35 mouse cellular contexts compared by ENCODE assay signal in the genomic region with DNA sequence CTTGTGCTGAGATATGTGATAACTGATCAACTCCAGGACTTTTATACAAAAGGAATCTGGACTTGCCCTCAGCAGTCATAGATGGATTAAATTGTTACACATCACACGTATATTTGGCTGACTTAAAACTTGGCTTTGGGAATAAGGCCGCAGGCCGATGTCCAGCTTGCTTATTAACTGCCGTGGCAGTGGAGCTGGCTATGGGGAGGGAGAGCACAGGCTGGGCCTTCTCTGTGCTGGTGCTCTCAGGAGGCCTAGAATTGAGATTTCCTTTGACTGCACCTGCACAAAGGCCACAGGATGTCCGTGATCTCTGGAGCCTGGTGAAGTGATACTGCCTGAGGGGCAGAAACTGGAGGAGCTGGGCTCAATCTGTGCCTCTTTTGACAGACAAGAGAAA. TPM values are rescaled to one million over a fixed set of nuclear protein-coding genes. Genes with fewer than 3 reads are reported as not detected.
DNase-seq lines count a peak whose midpoint lies in the region; ATAC-seq and TF ChIP-seq lines count a peak whose summit lies in the region.
"Had no signal": no experiment of that assay in that cellular context is flagged by ENCODE, and none has a peak within 500 bp of the region (broad histone marks: within the 10 kb centered on the region; RNA-seq: fewer than 3 reads in every experiment).

No protein-coding gene starts in this region.

- H3K27ac ChIP-seq in kidney, embryonic 15.5 days: no peak overlapping the region
- H3K27ac ChIP-seq in kidney, adult 2 months (ENCODE audit: insufficient read depth, low read depth, low read length): peak overlapping the region; percentile 27; the same call in 1 of the 2 replicates
- H3K27ac ChIP-seq in kidney, embryonic 16.5 days (ENCODE audit: low read length): no peak overlapping the region
- no peak overlapping the region for H3K27ac ChIP-seq in layer of hippocampus, adult 2 months
- H3K27ac ChIP-seq: embryonic facial prominence, embryonic 10.5 days; embryonic facial prominence, embryonic 13.5 days; forebrain, embryonic 13.5 days; heart, adult 2 months; heart, embryonic 10.5 days; heart, embryonic 13.5 days; hindbrain, embryonic 15.5 days had no signal

- no peaks in the 10 kb centered on the region for H3K9me3 ChIP-seq in kidney, embryonic 15.5 days (replicated peaks)
- no peaks in the 10 kb centered on the region for H3K9me3 ChIP-seq in kidney, embryonic 16.5 days (ENCODE audit: low read length)
- H3K9me3 ChIP-seq: embryonic facial prominence, embryonic 10.5 days; embryonic facial prominence, embryonic 13.5 days; forebrain, embryonic 13.5 days; heart, embryonic 10.5 days; heart, embryonic 13.5 days; hindbrain, embryonic 15.5 days had no signal

- 77% methylated on average over 5 of the region's 5 CpGs for WGBS in kidney, embryonic 15.5 days
- WGBS in kidney, adult 2 months: 43% methylated on average over 5 of the region's 5 CpGs
- 71% methylated on average over 5 of the region's 5 CpGs for WGBS in kidney, embryonic 16.5 days

- no peaks in the 10 kb centered on the region for H3K4me1 ChIP-seq in kidney, embryonic 15.5 days
- H3K4me1 ChIP-seq in kidney, adult 2 months (ENCODE audit: control insufficient read depth, insufficient read depth, low read length): peaks cover 5% of the 10 kb centered on the region; the same call in 1 of the 2 replicates
- no peaks in the 10 kb centered on the region for H3K4me1 ChIP-seq in kidney, embryonic 16.5 days (ENCODE audit: insufficient read depth, low read length)
- H3K4me1 ChIP-seq: embryonic facial prominence, embryonic 10.5 days; embryonic facial prominence, embryonic 13.5 days; forebrain, embryonic 13.5 days; heart, embryonic 10.5 days; heart, embryonic 13.5 days; hindbrain, embryonic 15.5 days had no signal

- no peak for TF ChIP-seq POLR2A in kidney, adult 2 months (IDR thresholded peaks at IDR 0.05; ENCODE audit: low read depth, low read length)

- no peak for TF ChIP-seq CTCF in kidney, adult 2 months (conservative IDR thresholded peaks at IDR 0.05; ENCODE audit: insufficient read depth, insufficient read length, low read depth, low read length)
- TF ChIP-seq CTCF in layer of hippocampus, adult 2 months (conservative IDR thresholded peaks at IDR 0.05): no peak

- DNase-seq in kidney, adult 18-20 months: peak; percentile 57
- peak; percentile 88 for DNase-seq in kidney, adult 2 months
- peak; percentile 60 to 87 for DNase-seq in kidney, postnatal 25 days
- no peak for DNase-seq in urinary bladder, postnatal 25 days (ENCODE audit: low spot score)
- DNase-seq in layer of hippocampus, adult 2 months (ENCODE audit: low spot score in 2 of 2): no peak
- no peak for DNase-seq in embryo, embryonic 10.5 days (ENCODE audit: low spot score)
- DNase-seq: adrenal gland, adult 2 months; adrenal gland, postnatal 14 days; B cell, adult 2 months; cerebellum, adult 11 months; cerebellum, adult 2 months; cerebellum, adult 9-11 months; cerebellum, postnatal 25 days; embryo, embryonic 11 days; gastrocnemius, postnatal 10 days; gastrocnemius, postnatal 36 days; heart, adult 2 months; heart, postnatal 14 days; heart, postnatal 4 days had no signal

- no peak for ATAC-seq in kidney, embryonic 15.5 days (replicated peaks; ENCODE audit: low FRiP score)
- peak; percentile 34; the same call in 1 of the 2 replicates for ATAC-seq in kidney, embryonic 16.5 days (ENCODE audit: low FRiP score, low TSS enrichment)
- ATAC-seq: forebrain, embryonic 13.5 days; forebrain, embryonic 16.5 days had no signal

- H3K36me3 ChIP-seq in kidney, embryonic 15.5 days: peaks cover 57% of the 10 kb centered on the region
- H3K36me3 ChIP-seq in kidney, adult 2 months (ENCODE audit: control insufficient read depth, insufficient read depth, low read length): no peaks in the 10 kb centered on the region
- peaks cover 19% of the 10 kb centered on the region for H3K36me3 ChIP-seq in kidney, embryonic 16.5 days (ENCODE audit: insufficient read depth, low read length)

- no peak overlapping the region for H3K4me3 ChIP-seq in kidney, embryonic 15.5 days (replicated peaks)
- no peak overlapping the region for H3K4me3 ChIP-seq in kidney, adult 2 months (ENCODE audit: insufficient read depth, low read depth, low read length)
- H3K4me3 ChIP-seq in kidney, embryonic 16.5 days (ENCODE audit: low read length): no peak overlapping the region
- H3K4me3 ChIP-seq in layer of hippocampus, adult 2 months: no peak overlapping the region
- H3K4me3 ChIP-seq: embryonic facial prominence, embryonic 10.5 days; embryonic facial prominence, embryonic 13.5 days; erythroblast, embryonic 14.5 days; forebrain, embryonic 13.5 days; heart, adult 2 months; heart, embryonic 10.5 days; heart, embryonic 13.5 days; hindbrain, embryonic 15.5 days had no signal

- no peak overlapping the region for H3K4me2 ChIP-seq in kidney, embryonic 15.5 days
- H3K4me2 ChIP-seq in kidney, embryonic 16.5 days (replicated peaks; ENCODE audit: low read depth, low read length): no peak overlapping the region
- H3K4me2 ChIP-seq: embryonic facial prominence, embryonic 13.5 days; forebrain, embryonic 13.5 days; heart, embryonic 13.5 days; hindbrain, embryonic 15.5 days had no signal

- H3K9ac ChIP-seq in kidney, embryonic 15.5 days: no peak overlapping the region
- no peak overlapping the region for H3K9ac ChIP-seq in kidney, embryonic 16.5 days (replicated peaks; ENCODE audit: low read length)
- H3K9ac ChIP-seq: embryonic facial prominence, embryonic 13.5 days; forebrain, embryonic 13.5 days; heart, embryonic 13.5 days; hindbrain, embryonic 15.5 days had no signal

- no peaks in the 10 kb centered on the region for H3K27me3 ChIP-seq in kidney, embryonic 15.5 days
- no peaks in the 10 kb centered on the region for H3K27me3 ChIP-seq in kidney, adult 2 months (replicated peaks; ENCODE audit: control insufficient read depth, insufficient read depth, low read length)
- H3K27me3 ChIP-seq in kidney, embryonic 16.5 days (ENCODE audit: insufficient read depth, low read length): no peaks in the 10 kb centered on the region
- H3K27me3 ChIP-seq: embryonic facial prominence, embryonic 13.5 days; forebrain, embryonic 13.5 days; heart, embryonic 13.5 days; hindbrain, embryonic 15.5 days had no signal

RNA-seq across cellular contexts. Expression of a gene that starts 8.1 kb away (rescaled TPM):
- polyA plus RNA-seq in kidney, embryonic 15.5 days (2015; fragmentation: Nextera tagmentation; extraction: Ambion mirVana): 6.4 and 6.6 TPM in 2 replicates
- polyA plus RNA-seq in kidney, adult 2 months (2012; rRNA removed): 28.8 and 32.3 TPM in 2 replicates
- 6.4 and 6.8 TPM in 2 replicates for polyA plus RNA-seq in kidney, embryonic 16.5 days (2015; fragmentation: Nextera tagmentation; extraction: Ambion mirVana)
- total RNA-seq in layer of hippocampus, adult 2 months (2021): 10 to 100 TPM; 77.0 to 77.6 TPM

RNA-seq across cellular contexts. Expression of a gene that starts 8.4 kb away (rescaled TPM):
- 23.6 and 24.1 TPM in 2 replicates for polyA plus RNA-seq in kidney, embryonic 15.5 days (2015; fragmentation: Nextera tagmentation; extraction: Ambion mirVana)
- polyA plus RNA-seq in kidney, adult 2 months (2012; rRNA removed): 36.3 and 48.4 TPM in 2 replicates
- 26.5 and 28.1 TPM in 2 replicates for polyA plus RNA-seq in kidney, embryonic 16.5 days (2015; fragmentation: Nextera tagmentation; extraction: Ambion mirVana)
- total RNA-seq in layer of hippocampus, adult 2 months (2021): 10 to 100 TPM; 33.5 to 37.2 TPM

RNA-seq across cellular contexts. Expression of a gene that starts 30.0 kb away (rescaled TPM):
- polyA plus RNA-seq in kidney, embryonic 15.5 days (2015; fragmentation: Nextera tagmentation; extraction: Ambion mirVana): 0.31 TPM in 1 of 2 replicates, not detected in the other
- 0.30 and 0.58 TPM in 2 replicates for polyA plus RNA-seq in kidney, adult 2 months (2012; rRNA removed)
- polyA plus RNA-seq in kidney, embryonic 16.5 days (2015; fragmentation: Nextera tagmentation; extraction: Ambion mirVana): 0.41 and 1.00 TPM in 2 replicates
- not detected for total RNA-seq in layer of hippocampus, adult 2 months (2021)
- total RNA-seq: adrenal gland, adult 2 months; adrenal gland, postnatal 14 days; adrenal gland, postnatal 4 days; common myeloid progenitor, adult 5-6 weeks; gastrocnemius, adult 18-20 months; gastrocnemius, postnatal 10 days; gastrocnemius, postnatal 36 days; granulocyte monocyte progenitor cell, adult 5-6 weeks; MEL had no signal
- polyA plus RNA-seq: adrenal gland, adult 2 months; cerebellum, adult 2 months; erythroblast, embryonic 14.5 days; forebrain, embryonic 16.5 days; hindbrain, embryonic 11.5 days had no signal

RNA-seq across cellular contexts. Expression of a gene that starts 44.9 kb away (rescaled TPM):
- polyA plus RNA-seq in kidney, embryonic 15.5 days (2015; fragmentation: Nextera tagmentation; extraction: Ambion mirVana): not detected in 2 replicates
- not detected in 2 replicates for polyA plus RNA-seq in kidney, adult 2 months (2012; rRNA removed)
- 0.21 TPM in 1 of 2 replicates, not detected in the other for polyA plus RNA-seq in kidney, embryonic 16.5 days (2015; fragmentation: Nextera tagmentation; extraction: Ambion mirVana)
- not detected for total RNA-seq in layer of hippocampus, adult 2 months (2021)
- total RNA-seq: adrenal gland, postnatal 14 days; common myeloid progenitor, adult 5-6 weeks; gastrocnemius, adult 18-20 months; gastrocnemius, postnatal 10 days; gastrocnemius, postnatal 36 days; granulocyte monocyte progenitor cell, adult 5-6 weeks; MEL had no signal
- polyA plus RNA-seq: adrenal gland, adult 2 months; erythroblast, embryonic 14.5 days; forebrain, embryonic 13.5 days; forebrain, embryonic 16.5 days had no signal

RNA-seq across cellular contexts. Expression of a gene that starts 57.3 kb away (rescaled TPM):
- 20.6 and 24.4 TPM in 2 replicates for polyA plus RNA-seq in kidney, embryonic 15.5 days (2015; fragmentation: Nextera tagmentation; extraction: Ambion mirVana)
- polyA plus RNA-seq in kidney, adult 2 months (2012; rRNA removed): 111 and 119 TPM in 2 replicates
- 28.1 and 31.5 TPM in 2 replicates for polyA plus RNA-seq in kidney, embryonic 16.5 days (2015; fragmentation: Nextera tagmentation; extraction: Ambion mirVana)
- 1 to 10 TPM; 7.2 to 9.8 TPM for total RNA-seq in layer of hippocampus, adult 2 months (2021)

Comparison
In these comparisons a context has a peak if more than half of its experiments do, and no peak if none do; other contexts are left out.
1. DNase-seq: peak in kidney, adult 18-20 months (single experiment), kidney, adult 2 months (single experiment) and kidney, postnatal 25 days (2 of 2); none in urinary bladder, postnatal 25 days (single experiment), layer of hippocampus, adult 2 months (0 of 2) and embryo, embryonic 10.5 days (single experiment).